Mouse (Mus musculus) MEL (cell line): Measurements from ENCODE around the gene E130208F15Rik.

Source experiments
- CTCF ChIP-seq, 3 experiments: IDR thresholded peaks in 2 of 3; conservative IDR thresholded peaks in 1 of 3; 2 replicates each; pipeline ENCODE4 v1.5.1; 2011 to 2012; ENCODE audit warnings: low read length in 3 of 3, low read depth in 2 of 3, mild to moderate bottlenecking in 2 of 3, improper control_type of control experiment in 1 of 3, inconsistent platforms in 1 of 3, mixed read lengths in 1 of 3, moderate library complexity in 1 of 3; ENCODE audit not compliant: control insufficient read depth in 1 of 3, insufficient read depth in 1 of 3, poor library complexity in 1 of 3, severe bottlenecking in 1 of 3
- MAZ ChIP-seq: IDR thresholded peaks from 2 replicates; pipeline ENCODE4 v1.6.1; 2012; ENCODE audit warnings: low read depth, mild to moderate bottlenecking, inconsistent platforms, low read length, improper control_type of control experiment
- POLR2A ChIP-seq, 2 experiments: IDR thresholded peaks; 2 replicates each; pipeline ENCODE4 v1.6.1; 2011 to 2012; ENCODE audit warnings: low read length in 2 of 2, mild to moderate bottlenecking in 2 of 2, control low read depth in 1 of 2, improper control_type of control experiment in 1 of 2, low read depth in 1 of 2, moderate library complexity in 1 of 2; ENCODE audit not compliant: control insufficient read depth in 1 of 2, insufficient read depth in 1 of 2, poor library complexity in 1 of 2

- TF ChIP-seq MAZ, result no peak
- TF ChIP-seq CTCF (IDR thresholded peaks at IDR 0.05 in 2 of 3, conservative IDR thresholded peaks at IDR 0.05 in 1 of 3; ENCODE audit: control insufficient read depth in 1 of 3, insufficient read depth in 1 of 3, low read depth in 2 of 3, low read length in 3 of 3, poor library complexity in 1 of 3, severe bottlenecking in 1 of 3), result no peak
- no peak for TF ChIP-seq POLR2A (IDR thresholded peaks at IDR 0.05; ENCODE audit: control insufficient read depth in 1 of 2, insufficient read depth in 1 of 2, low read depth in 1 of 2, low read length in 2 of 2, poor library complexity in 1 of 2)
These were observed 31.7 kb upstream of the E130208F15Rik start for GRCm38 (mm10) chr7:30289714-30290399.
